Mouse (Mus musculus): Measurements from ENCODE around the gene Fbxl14. TPM values are rescaled to one million over a fixed set of nuclear protein-coding genes. Genes with fewer than 3 reads are reported as not detected.

Fbxl14 gene
- total and polyA plus RNA-seq, 3 experiments = 58.1 to 65.4 TPM; not detected in 1

DNA sequence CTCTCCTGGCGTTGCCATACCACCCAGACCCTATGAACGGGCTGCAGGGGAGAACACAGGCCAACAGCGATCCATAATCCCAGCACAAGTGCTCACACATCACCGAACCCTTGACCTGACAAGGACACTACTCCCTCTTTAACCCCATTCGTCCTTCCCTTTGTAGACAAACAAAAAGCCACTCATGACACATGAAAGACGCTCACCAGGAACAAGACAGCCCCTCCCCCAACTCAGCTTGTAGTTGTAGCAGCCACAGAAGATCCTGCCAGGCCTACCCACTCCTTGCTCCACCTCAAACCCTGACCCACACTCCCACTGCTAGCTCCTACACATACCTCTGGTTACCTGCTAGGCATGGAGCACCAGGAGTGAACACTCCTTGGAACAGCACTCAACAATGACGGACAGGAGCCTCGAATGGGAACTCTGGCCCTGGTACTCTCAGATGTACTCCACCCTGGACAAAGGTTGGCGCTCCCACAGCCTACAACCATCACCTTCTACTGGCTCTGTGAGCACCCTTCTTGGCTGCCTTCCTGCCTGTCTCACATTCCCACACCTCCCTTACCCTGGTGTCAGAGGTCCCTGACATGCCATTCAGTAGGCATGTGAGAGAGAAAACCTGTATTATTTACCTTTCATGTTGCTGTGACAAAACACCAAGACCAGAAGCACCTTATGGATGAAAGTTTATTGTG, 26.2 kb downstream of the Fbxl14 start:
- Histone ChIP-seq H3K27me3 (ENCODE audit: control insufficient read depth in 1 of 2, insufficient read depth in 2 of 2, low read length in 2 of 2) (peaks cover 0 to 1% of the 10 kb centered on the region in 2 experiments; a peak in 1 of 4 replicates), H3K4me3 (ENCODE audit: control insufficient read depth in 1 of 2, insufficient read depth in 1 of 2, low read depth in 2 of 2, low read length in 2 of 2) (no peak overlapping the region), H3K79me2 (ENCODE audit: control insufficient read depth, insufficient read depth, low read length, poor library complexity) (no peaks in the 10 kb centered on the region), H3K4me1 (ENCODE audit: control insufficient read depth in 1 of 2, insufficient read depth in 2 of 2, low read length in 2 of 2) (no peaks in the 10 kb centered on the region), H3K9me3 (replicated peaks; ENCODE audit: insufficient read depth, low read length) (no peaks in the 10 kb centered on the region), H3K27ac (ENCODE audit: control insufficient read depth, low read depth, low read length) (no peak overlapping the region), H3K36me3 (ENCODE audit: control insufficient read depth in 1 of 2, insufficient read depth in 2 of 2, low read length in 2 of 2) (no peaks in the 10 kb centered on the region), H3K9ac (ENCODE audit: control insufficient read depth, low read depth, low read length, poor library complexity, severe bottlenecking) (no peak overlapping the region)
- DNase-seq (ENCODE audit: low read depth, low spot score) = no peak
- TF ChIP-seq HCFC1 (IDR thresholded peaks at IDR 0.05; ENCODE audit: low read depth, low read length) (no peak), NRF1 (IDR thresholded peaks at IDR 0.05; ENCODE audit: insufficient read depth, low read depth, low read length, poor library complexity, severe bottlenecking) (no peak), MAX (IDR thresholded peaks at IDR 0.05; ENCODE audit: low read length) (no peak), KAT2A (conservative IDR thresholded peaks at IDR 0.05; ENCODE audit: low read depth, low read length) (no peak), JUND (IDR thresholded peaks at IDR 0.05; ENCODE audit: low read depth, low read length) (no peak), POLR2AphosphoS2 (IDR thresholded peaks at IDR 0.05; ENCODE audit: low read length) (no peak), CHD1 (IDR thresholded peaks at IDR 0.05; ENCODE audit: low read depth, low read length) (no peak), MAFK (IDR thresholded peaks at IDR 0.05; ENCODE audit: borderline replicate concordance, low read depth, low read length) (no peak)

GRCm38 (mm10) chr6:119508221-119508620, 28.8 kb downstream of the Fbxl14 start:
- Histone ChIP-seq H3K27me3 (ENCODE audit: control insufficient read depth in 1 of 2, insufficient read depth in 2 of 2, low read length in 2 of 2) (peaks cover 0 to 1% of the 10 kb centered on the region in 2 experiments; a peak in 1 of 4 replicates), H3K9me3 (replicated peaks; ENCODE audit: insufficient read depth, low read length) (no peaks in the 10 kb centered on the region), H3K27ac (ENCODE audit: control insufficient read depth, low read depth, low read length) (no peak overlapping the region), H3K4me3 (ENCODE audit: control insufficient read depth in 1 of 2, insufficient read depth in 1 of 2, low read depth in 2 of 2, low read length in 2 of 2) (no peak overlapping the region), H3K9ac (ENCODE audit: control insufficient read depth, low read depth, low read length, poor library complexity, severe bottlenecking) (no peak overlapping the region), H3K4me1 (ENCODE audit: control insufficient read depth in 1 of 2, insufficient read depth in 2 of 2, low read length in 2 of 2) (no peaks in the 10 kb centered on the region), H3K36me3 (ENCODE audit: control insufficient read depth in 1 of 2, insufficient read depth in 2 of 2, low read length in 2 of 2) (no peaks in the 10 kb centered on the region), H3K79me2 (ENCODE audit: control insufficient read depth, insufficient read depth, low read length, poor library complexity) (no peaks in the 10 kb centered on the region)
- DNase-seq (ENCODE audit: low read depth, low spot score) = no peak
- TF ChIP-seq MYC (IDR thresholded peaks at IDR 0.05; ENCODE audit: low read depth, low read length) = no peak
- TF ChIP-seq TCF12 (IDR thresholded peaks at IDR 0.05; ENCODE audit: low read depth, low read length) = no peak
- no peak for TF ChIP-seq EP300 (IDR thresholded peaks at IDR 0.05; ENCODE audit: low read depth in 1 of 2, low read length in 2 of 2)
- TF ChIP-seq POLR2AphosphoS5 (IDR thresholded peaks at IDR 0.05; ENCODE audit: borderline replicate concordance, low read depth, low read length) = no peak
- no peak for TF ChIP-seq TBP (IDR thresholded peaks at IDR 0.05; ENCODE audit: low read depth, low read length)

Measured in MEL (cell line).